Mouse (Mus musculus) heart, postnatal 0 days (tissue): ENCODE measurements at regions not wholly inside any gene's neighbourhood (a gene's known extent, or its start where the extent isn't known, plus 50 kb on each side); places are given as distances from the start of the nearest gene placed in this dataset.

ENCODE experiments used
- ATAC-seq: fragments of 200-750 bp; cut with Nextera tagmentation; 2 replicates; pipeline ENCODE4 v1.8.0; 2017; ENCODE audit warnings: low read depth, moderate number of reproducible peaks, moderate library complexity; ENCODE audit not compliant: insufficient read depth
- DNase-seq: peaks from one replicate; pipeline ENCODE4 v3.0.0-alpha.2; 2016; ENCODE audit warnings: low spot score
- H3K27ac ChIP-seq: fragments of 300-500 bp; sonication (generic); 2 replicates; pipeline ENCODE4 v1.5.1; 2014; ENCODE audit warnings: low read depth, mild to moderate bottlenecking
- H3K27me3 ChIP-seq: fragments of 300-500 bp; sonication (generic); 2 replicates; pipeline ENCODE4 v1.6.1; 2014; ENCODE audit warnings: low read length, mixed read lengths; ENCODE audit not compliant: control insufficient read depth, insufficient read depth
- H3K36me3 ChIP-seq: fragments of 300-500 bp; sonication (generic); replicated peaks from 2 replicates; pipeline ENCODE4 v1.6.1; 2014; ENCODE audit warnings: low read length, mixed read lengths; ENCODE audit not compliant: control insufficient read depth, insufficient read depth
- H3K4me1 ChIP-seq: fragments of 300-500 bp; sonication (generic); 2 replicates; pipeline ENCODE4 v1.6.1; 2014; ENCODE audit warnings: antibody characterized with exemption; ENCODE audit not compliant: control insufficient read depth, insufficient read depth
- H3K4me2 ChIP-seq: fragments of 300-500 bp; sonication (generic); 2 replicates; pipeline ENCODE4 v1.6.1; 2014; ENCODE audit warnings: low read depth, mild to moderate bottlenecking, low read length, moderate library complexity
- H3K4me3 ChIP-seq: fragments of 300-500 bp; sonication (generic); 2 replicates; pipeline ENCODE4 v1.5.1; 2014; ENCODE audit warnings: low read depth, low read length
- H3K9ac ChIP-seq: fragments of 300-500 bp; sonication (generic); replicated peaks from 2 replicates; pipeline ENCODE4 v1.6.1; 2014; ENCODE audit warnings: low read depth, low read length, mixed read lengths
- H3K9me3 ChIP-seq: fragments of 300-500 bp; sonication (generic); replicated peaks from 2 replicates; pipeline ENCODE4 v1.6.1; 2016; ENCODE audit warnings: low read length; ENCODE audit not compliant: control insufficient read depth
- CTCF ChIP-seq: IDR thresholded peaks from 2 replicates; pipeline ENCODE4 v1.5.1; 2016; ENCODE audit warnings: antibody characterized with exemption, control low read depth, low read depth
- EP300 ChIP-seq: IDR thresholded peaks from 2 replicates; pipeline ENCODE4 v1.6.1; 2016; ENCODE audit warnings: antibody characterized with exemption, low read depth
- WGBS: fragments of 180-500 bp; shearing (Covaris S2); extraction: QIAGEN DNeasy Blood & Tissue Kit; methylation state at CpG from one replicate; pipeline ENCODE4 v1.1.7; 2014; 5-methylcytosine and 5-hydroxymethylcytosine counted together

DNA sequence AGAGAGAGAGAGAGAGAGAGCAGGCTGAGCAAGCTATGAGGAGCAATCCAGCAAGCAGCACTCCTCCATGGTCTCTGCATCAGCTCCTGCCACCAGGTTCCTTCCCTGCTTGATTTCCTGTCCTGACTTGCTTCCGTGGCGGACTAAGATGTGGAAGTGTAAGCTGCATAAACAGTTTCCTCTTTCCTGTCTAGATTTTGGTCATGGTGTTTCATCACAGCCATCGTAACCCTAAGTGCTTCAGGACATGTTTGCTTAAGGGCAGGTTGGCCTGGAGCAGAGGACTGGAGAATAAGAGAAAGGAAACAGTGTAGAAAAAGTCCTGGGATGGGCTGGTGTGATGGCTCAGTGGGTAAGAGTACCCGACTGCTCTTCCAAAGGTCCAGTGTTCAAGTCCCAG lies 133.9 kb downstream of the Dyrk2 start:
- no peaks in the 10 kb centered on the region for H3K36me3 ChIP-seq
- no peak overlapping the region for H3K4me3 ChIP-seq
- TF ChIP-seq EP300 (no peak), CTCF (no peak)
- H3K27me3 ChIP-seq, result no peaks in the 10 kb centered on the region
- 83% methylated on average over 4 of the region's 4 CpGs for WGBS
- ATAC-seq, result no peak
- H3K4me1 ChIP-seq, result no peaks in the 10 kb centered on the region
- DNase-seq, result no peak
- no peak overlapping the region for H3K9ac ChIP-seq
- no peak overlapping the region for H3K27ac ChIP-seq
- H3K4me2 ChIP-seq, result no peak overlapping the region
- no peaks in the 10 kb centered on the region for H3K9me3 ChIP-seq

DNA sequence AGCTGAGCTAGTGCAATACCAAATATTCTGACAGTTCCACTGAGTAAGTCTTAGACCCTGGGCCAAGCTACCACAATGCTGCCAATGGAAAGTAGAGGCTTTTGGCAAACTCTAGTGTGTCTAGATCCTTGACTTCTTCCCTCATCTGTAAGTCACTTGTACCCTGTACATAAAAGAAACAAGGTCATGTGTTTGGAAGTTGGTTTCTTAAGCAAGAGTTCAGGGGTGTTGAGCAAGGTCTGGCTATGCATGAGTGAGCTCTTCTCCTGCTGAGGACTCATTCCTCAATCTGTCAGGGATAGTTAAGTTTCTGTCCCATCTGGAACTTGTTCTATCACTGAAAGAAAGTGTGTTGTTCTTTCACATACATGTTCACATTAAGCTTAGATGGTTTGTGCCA lies 132.9 kb downstream of the Dyrk2 start:
- Histone ChIP-seq H3K9me3 (no peaks in the 10 kb centered on the region), H3K36me3 (no peaks in the 10 kb centered on the region), H3K4me2 (no peak overlapping the region), H3K27ac (no peak overlapping the region), H3K27me3 (no peaks in the 10 kb centered on the region), H3K4me3 (no peak overlapping the region), H3K9ac (no peak overlapping the region), H3K4me1 (no peaks in the 10 kb centered on the region)
- DNase-seq (no peak), ATAC-seq (no peak)
- no peak for TF ChIP-seq CTCF
- no peak for TF ChIP-seq EP300

DNA sequence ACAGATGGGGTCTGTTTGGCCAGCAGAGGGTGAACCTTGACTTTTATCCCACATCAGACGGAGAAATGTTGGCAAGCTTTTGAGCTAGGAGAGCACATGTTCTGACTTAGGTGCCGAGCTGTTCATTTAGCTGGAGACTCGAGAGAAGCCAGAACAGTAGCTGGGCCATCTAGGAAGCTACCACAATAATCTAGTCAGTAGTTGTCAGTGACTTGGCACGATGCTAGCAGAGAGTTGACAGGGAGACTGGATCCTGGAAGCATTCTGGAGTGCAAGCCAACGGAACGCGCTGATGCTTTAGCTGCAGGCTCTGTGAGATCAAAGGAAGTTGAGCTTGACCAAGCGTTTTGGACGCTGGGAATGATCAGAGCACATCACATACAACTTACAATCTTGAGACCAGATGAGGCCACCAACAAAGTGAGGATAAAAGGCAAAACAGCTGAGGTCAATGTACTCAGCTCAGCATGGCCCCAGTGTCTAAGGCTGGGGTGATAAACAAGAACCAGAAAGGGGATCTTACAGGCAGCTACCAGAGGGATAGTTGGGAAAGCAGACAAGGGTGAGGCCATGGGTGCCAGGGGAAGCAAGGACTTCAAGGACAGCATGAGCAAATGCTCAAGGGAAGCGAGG lies 130.0 kb downstream of the Dyrk2 start:
- 60% methylated on average over 10 of the region's 10 CpGs for WGBS
- ATAC-seq (no peak), DNase-seq (no peak)
- Histone ChIP-seq H3K36me3 (no peaks in the 10 kb centered on the region), H3K4me3 (no peak overlapping the region), H3K27ac (no peak overlapping the region), H3K27me3 (no peaks in the 10 kb centered on the region), H3K4me1 (0 out of 2 replicates have a peak, but pooled peaks cover 2% of the 10 kb centered on the region), H3K9me3 (no peaks in the 10 kb centered on the region), H3K9ac (no peak overlapping the region), H3K4me2 (no peak overlapping the region)
- TF ChIP-seq CTCF (no peak), EP300 (no peak)

DNA sequence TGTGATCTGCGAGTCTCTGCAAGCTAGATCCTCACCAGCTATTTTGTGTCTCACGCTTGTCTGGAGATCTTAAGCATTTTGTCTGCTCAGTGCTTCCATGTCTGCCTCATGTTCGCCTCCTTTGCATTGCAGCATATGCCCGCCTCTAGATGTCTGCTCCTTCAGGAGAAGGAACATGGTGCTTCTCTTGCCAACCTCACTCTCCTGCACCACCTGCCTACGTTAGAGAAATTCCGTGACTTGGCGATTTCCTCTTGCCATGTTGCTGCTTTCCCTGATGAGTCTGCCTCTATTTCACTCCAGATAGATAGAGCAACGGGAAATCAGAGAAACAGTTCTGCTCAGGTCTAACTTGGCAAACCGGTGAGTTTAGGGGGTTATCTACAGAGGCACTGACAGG lies 126.2 kb downstream of the Dyrk2 start:
- no peaks in the 10 kb centered on the region for H3K27me3 ChIP-seq
- no peaks in the 10 kb centered on the region for H3K36me3 ChIP-seq
- H3K9ac ChIP-seq, result no peak overlapping the region
- no peak overlapping the region for H3K4me3 ChIP-seq
- no peak for ATAC-seq
- no peak for TF ChIP-seq EP300
- TF ChIP-seq CTCF, result no peak
- no peak for DNase-seq
- no peak overlapping the region for H3K27ac ChIP-seq
- 90% methylated on average over 9 of the region's 9 CpGs for WGBS
- 0 out of 2 replicates have a peak, but pooled peaks cover 15% of the 10 kb centered on the region for H3K4me1 ChIP-seq
- no peaks in the 10 kb centered on the region for H3K9me3 ChIP-seq
- no peak overlapping the region for H3K4me2 ChIP-seq

DNA sequence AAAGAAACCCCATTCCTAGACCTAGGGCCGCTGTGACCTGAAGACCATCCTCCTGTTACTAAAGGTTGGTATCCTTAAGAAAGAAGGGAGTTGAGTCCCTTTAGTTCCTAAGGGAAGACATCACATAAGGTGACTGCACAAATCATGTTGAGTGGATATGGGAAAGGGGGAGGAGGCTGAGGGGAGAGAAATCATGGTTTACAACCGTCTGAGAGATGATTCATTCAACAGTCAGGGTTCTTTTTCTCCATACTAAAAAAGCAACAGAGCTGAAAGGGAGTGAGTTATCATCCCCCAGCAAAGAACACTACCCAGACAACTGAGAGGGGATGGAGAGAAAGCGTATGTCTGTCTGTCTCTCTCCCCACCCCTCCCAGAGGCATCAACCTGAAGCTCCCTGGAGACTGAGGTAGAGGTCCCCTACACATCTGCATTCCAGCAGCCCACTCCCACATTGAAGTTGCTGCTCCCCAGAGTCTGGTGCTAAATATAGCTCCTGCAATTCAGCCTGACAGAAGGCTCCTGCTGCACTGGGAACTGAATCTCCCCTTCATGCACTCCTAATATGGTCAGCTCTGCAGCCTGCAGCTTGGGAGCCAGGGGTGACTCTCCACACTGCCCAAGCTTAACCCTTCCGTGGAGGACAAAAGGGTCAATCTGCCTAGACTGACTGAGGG lies 123.2 kb downstream of the Dyrk2 start:
- 30% methylated on average over 4 of the region's 4 CpGs for WGBS
- DNase-seq (peak; percentile 92), ATAC-seq (peak; percentile 94)
- TF ChIP-seq CTCF, result no peak; the same call in 1 of the 2 replicates
- TF ChIP-seq EP300, result no peak
- no peaks in the 10 kb centered on the region for H3K9me3 ChIP-seq
- peak overlapping the region; percentile 42; the same call in 1 of the 2 replicates for H3K9ac ChIP-seq
- no peak overlapping the region for H3K4me3 ChIP-seq
- H3K4me2 ChIP-seq, result no peak overlapping the region
- peak overlapping the region; percentile 96 for H3K27ac ChIP-seq
- no peaks in the 10 kb centered on the region for H3K27me3 ChIP-seq
- H3K36me3 ChIP-seq, result no peaks in the 10 kb centered on the region
- H3K4me1 ChIP-seq, result peaks cover 19% of the 10 kb centered on the region; the same call in 1 of the 2 replicates

DNA sequence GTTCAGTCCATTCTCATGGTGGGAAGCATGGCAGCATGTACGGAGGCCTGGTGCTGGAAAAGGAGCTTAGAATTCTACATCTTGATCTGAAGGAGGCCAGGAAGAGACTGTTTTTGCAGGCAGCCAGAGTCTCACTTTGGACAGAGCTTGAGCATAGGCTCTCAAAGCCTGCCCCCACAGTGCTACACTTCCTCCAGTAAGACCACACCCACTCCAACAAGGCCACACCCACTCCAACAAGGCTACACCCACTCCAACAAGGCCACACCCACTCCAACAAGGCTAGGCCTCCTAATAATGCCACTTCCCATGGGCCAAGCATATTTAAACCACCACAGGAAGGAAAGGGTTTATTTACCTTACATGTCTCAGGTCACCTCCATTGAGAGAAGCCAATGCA lies 121.0 kb downstream of the Dyrk2 start:
- no peaks in the 10 kb centered on the region for H3K9me3 ChIP-seq
- H3K27me3 ChIP-seq, result no peaks in the 10 kb centered on the region
- no peak for TF ChIP-seq CTCF
- TF ChIP-seq EP300, result no peak
- H3K4me3 ChIP-seq, result no peak overlapping the region
- no peaks in the 10 kb centered on the region for H3K36me3 ChIP-seq
- 65% methylated on average over 1 of the region's 1 CpGs for WGBS
- ATAC-seq (no peak), DNase-seq (no peak)
- no peak overlapping the region for H3K9ac ChIP-seq
- no peak overlapping the region for H3K4me2 ChIP-seq
- H3K4me1 ChIP-seq, result peaks cover 17% of the 10 kb centered on the region; the same call in 1 of the 2 replicates
- no peak overlapping the region for H3K27ac ChIP-seq
